Mouse (Mus musculus): ENCODE measurements around the gene Abca1.

The Abca1 gene

GRCm38 (mm10) chr4:53121516-53122227, 38.0 kb downstream of the Abca1 start:
- no peak for DNase-seq (ENCODE audit: low spot score)

DNA sequence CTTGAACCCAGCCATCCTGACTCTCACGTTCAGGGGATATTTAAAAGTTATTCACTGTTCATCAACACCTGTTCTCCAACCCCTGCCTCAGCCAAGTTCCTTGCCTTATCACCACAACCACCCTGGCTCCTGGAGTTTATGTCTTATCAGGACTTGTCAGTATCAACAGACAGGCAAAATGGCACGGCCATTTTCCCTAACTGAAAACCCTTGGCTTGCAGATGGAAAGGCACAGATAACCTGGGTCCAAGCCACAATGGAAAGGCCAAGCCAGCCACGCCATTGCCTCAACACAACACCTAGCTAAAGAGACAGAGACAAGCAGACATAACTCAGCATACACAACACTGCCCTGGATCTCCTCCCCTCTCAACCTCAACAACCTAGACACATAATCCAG, 38.6 kb downstream of the Abca1 start:
- no peak for DNase-seq (ENCODE audit: low spot score)

GRCm38 (mm10) chr4:53120038-53120685, 39.5 kb downstream of the Abca1 start:
- DNase-seq (ENCODE audit: low spot score) = no peak

DNA sequence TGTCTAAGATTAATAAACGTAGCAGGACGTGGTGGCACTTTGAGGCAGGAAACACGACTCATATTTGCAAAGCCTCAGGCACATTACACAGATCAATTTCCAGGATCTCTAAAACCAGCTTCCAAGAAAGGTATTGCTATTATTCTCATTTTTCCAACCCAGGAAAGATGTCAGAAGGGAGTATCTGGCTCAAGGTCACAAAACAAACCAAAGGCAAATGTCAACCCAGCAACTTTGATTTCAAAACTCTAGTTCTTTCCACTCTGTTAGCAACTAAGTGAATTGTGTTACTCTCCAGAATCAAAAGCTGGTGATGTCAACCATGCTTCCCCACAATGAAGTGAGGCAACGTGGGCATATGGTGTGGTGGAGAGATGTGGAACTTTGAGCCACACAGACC, 41.1 kb downstream of the Abca1 start:
- no peak for DNase-seq (ENCODE audit: low spot score)

GRCm38 (mm10) chr4:53117610-53118009, 42.1 kb downstream of the Abca1 start:
- DNase-seq (ENCODE audit: low spot score) = no peak

DNA sequence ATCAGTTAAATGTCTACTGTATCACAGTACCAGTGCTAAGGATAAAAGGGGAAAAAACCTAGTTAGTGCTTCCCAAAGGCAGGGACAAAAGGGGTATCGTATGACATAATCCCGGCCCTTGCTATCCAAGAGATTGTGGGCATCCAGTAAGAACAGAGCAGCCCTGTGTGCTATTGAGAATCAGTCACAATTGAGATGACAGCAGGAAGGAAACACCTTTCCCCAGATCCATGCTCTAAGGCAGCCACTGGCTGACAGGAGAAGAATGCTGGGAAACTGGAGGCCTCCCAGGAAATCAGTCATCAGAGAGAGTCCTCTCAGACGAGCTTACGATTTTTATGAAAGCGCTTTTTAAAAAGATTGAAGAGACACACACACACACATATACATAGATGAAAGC, 42.6 kb downstream of the Abca1 start:
- DNase-seq (ENCODE audit: low spot score) = no peak

DNA sequence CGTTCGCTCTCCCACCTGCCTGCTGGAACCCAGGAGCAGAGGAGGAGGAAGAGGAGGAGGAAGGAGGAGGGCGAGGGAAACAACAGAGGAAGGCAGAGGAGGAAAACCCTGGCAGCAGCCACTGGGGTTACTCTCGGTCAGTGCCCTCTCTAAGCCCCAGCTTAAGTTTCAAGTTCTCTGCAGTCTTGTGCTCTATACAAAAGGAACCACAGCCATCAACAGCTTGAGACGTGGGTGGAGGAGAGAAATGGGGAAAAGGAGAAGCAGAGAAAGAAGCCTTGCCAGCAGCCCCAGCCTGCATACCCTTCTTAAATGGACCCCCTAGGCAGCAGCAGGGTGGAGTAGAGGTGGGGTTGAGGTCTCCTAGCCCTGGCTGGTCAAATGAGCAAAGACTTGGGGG, 43.8 kb downstream of the Abca1 start:
- no peak for DNase-seq (ENCODE audit: low spot score)

GRCm38 (mm10) chr4:53115410-53115809, 44.3 kb downstream of the Abca1 start:
- no peak for DNase-seq (ENCODE audit: low spot score)

DNA sequence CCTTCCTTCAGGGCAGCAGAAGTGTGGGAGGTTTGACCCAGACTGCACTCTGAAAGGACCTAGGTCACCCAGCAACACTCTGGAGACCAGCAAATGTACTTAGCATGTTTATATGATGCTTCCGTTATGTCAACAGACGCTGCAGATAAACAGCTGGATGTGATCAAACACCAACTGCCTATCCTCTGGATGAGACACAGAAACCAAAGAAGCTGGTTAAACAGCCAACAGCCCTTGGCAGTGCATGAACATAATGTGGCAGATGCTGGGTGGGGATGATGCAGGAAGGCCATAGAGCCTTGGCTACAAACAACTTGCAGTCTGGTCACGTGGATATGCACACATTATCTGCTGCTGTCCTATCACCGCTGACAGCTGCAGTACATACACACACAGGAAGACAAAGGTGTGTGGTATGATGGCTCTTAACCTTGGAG, 47.8 kb downstream of the Abca1 start:
- DNase-seq (ENCODE audit: low spot score) = no peak

- DNase-seq (ENCODE audit: low spot score) = no peak
Measured at GRCm38 (mm10) chr4:53110356-53110755, 49.3 kb downstream of the Abca1 start.

DNA sequence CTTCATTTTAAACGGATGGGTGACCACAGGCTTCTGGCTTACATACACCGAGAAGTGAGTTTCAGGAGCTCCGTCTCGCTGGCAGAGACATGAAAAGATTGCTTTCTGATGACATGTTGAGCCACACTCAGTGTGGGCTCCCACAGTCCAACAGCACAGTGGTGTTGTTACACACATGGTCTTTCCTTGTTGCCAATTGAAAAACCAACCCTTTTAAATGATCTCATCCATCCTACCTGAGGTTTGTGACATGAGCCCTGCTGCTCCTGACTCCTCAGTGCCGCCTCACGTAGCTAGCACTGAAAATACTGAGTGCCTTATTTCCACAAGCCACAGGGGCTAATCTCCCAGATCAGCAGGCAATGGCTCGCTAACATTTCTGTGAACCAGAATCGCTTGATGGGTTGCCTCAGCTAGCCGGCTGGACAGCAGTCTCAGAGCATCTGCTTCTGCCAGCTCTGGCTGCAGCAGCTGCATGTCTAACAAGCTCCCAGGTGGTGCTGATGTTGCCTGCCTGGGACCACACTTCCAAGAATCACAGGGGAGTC, 50.2 kb downstream of the Abca1 start:
- DNase-seq (ENCODE audit: low spot score) = no peak

DNA sequence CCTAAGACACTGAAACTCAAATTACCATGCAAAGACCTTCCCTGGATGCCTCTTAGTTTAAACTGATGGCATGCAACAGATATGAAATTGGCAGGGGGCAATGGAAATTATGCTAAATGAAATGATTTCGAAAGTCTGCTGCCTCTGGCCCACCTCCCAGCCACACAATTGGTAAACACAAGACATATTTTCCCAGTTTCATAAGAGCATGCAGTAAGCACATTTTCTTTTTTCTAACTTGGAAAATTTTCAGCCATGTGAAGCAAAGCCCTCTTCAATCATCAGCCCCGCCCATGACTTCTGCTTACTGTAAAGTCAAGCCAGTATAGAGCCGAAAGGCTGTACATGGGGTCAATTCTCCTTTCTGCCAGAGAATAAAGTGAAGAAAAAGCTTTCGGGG, 51.5 kb downstream of the Abca1 start:
- no peak for DNase-seq (ENCODE audit: low spot score)

GRCm38 (mm10) chr4:53106732-53107131, 53.0 kb downstream of the Abca1 start:
- no peak for DNase-seq (ENCODE audit: low spot score)

DNA sequence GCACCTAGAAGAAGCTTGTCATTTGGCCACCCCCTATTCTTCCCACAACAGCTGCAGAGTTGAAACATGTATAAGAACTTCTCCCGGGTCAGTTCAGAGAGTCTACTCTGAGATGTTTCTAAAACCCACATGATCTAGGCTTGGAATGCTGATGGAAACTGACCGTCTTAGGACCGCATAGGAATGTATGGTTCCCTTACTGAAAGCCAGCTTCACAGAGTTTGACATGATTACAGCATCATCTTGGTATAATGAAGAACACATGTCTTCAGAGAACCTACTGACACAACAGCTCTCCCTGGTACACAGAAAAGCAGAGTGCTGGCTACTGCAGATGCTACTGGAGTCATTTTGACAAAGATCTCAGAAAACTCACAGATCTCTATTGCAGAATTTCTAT, 53.6 kb downstream of the Abca1 start:
- no peak for DNase-seq (ENCODE audit: low spot score)

GRCm38 (mm10) chr4:53104634-53105033, 55.1 kb downstream of the Abca1 start:
- no peak for DNase-seq (ENCODE audit: low spot score)

DNA sequence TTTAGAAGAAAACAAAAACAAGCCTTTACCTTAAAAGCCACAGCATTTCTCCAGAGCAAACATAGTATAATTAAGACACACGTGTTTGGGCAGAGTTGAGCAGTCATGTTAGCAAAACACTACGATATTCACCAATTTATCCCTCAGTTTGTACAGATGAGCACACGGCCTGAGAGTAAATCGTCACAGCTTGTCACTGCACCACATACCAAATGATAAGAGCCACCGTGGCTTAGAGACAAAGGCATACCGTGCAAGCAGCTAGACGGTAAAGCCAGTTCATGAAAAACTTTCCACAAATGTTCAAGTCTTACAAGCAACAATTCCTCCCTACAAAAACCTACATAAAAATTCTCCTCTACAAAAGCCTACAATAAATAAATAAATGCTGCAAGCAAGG, 57.2 kb downstream of the Abca1 start:
- DNase-seq (ENCODE audit: low spot score) = no peak

DNA sequence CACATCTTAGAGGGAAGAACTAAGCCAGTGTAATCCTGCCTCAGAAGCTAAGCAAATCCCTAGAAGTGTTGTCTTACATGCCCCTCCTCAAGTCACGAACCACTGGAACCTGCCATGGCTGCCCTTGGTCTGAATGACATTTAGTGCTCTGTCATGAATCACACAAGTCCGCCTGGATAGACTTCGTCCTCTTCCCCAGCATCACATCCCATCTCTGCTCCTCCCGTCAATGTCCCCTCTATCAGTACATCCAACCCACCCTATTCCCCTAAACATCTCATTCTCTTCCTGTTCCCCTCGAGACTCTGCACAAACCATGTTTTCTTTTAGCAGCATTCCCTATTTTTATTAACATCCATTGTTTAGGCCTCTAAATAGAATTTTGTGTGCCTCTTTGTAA, 58.4 kb downstream of the Abca1 start:
- DNase-seq (ENCODE audit: low spot score) = no peak

DNA sequence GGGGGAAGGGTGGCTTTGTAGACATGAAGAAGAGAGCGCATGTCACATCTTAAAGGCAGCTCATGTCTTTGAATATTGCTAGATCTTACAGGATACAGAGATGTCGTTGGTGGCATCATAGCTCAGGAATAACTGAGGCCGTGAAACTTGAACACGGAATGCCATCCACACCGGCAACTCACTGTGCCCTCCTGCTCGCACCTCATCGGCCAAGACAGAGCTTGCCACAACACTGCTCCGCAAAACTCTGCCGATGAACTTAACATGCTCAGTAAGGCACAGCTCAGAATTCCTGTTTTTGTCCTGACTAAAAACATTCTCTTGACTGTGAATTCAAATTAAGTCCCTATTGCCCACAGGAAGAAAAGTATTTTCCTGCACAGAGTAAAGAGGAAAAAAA, 59.2 kb downstream of the Abca1 start:
- DNase-seq (ENCODE audit: low spot score) = no peak

DNA sequence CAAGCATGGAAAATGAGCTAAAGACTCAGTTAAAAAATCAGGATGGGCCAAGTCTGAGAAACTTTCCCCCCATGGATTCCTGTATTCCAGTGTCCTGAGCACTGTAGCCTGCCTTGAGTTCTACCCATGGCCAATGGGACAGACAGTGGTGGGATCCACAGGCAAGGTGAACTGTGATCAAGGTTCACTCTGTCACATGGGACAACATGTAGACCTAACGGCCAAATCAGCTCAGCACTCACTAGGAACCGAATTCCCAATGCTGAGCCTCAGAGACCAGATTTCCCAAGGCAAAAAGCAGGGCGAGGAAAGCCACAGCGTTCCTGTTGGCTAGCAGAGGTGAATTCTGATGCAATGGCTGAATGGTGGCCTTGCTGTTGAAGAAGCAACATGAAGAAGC, 64.8 kb downstream of the Abca1 start:
- DNase-seq (ENCODE audit: low spot score) = no peak

DNA sequence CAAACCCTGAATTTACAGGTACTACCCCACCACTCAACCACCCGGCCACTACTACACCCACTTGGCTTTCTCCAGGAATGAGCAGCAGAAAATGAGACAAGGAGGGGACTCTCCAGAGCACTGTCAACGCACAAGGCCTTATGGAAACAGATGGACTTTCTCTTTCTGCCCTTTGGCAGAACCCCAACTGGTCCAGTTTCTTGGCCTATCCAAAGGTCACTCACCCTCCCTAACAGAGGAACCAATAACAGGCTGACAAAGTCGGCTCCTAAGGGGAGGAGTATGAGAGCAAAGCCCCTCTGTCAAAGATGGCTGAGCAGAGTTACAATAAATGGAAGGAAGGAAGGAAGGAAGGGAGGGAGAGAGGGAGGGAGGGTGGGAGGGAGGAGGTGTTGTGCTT, 65.4 kb downstream of the Abca1 start:
- no peak for DNase-seq (ENCODE audit: low spot score)

GRCm38 (mm10) chr4:53093615-53094014, 66.1 kb downstream of the Abca1 start:
- no peak for DNase-seq (ENCODE audit: low spot score)

- no peak for DNase-seq (ENCODE audit: low spot score)
Measured at GRCm38 (mm10) chr4:53089641-53090040, 70.1 kb downstream of the Abca1 start.

DNA sequence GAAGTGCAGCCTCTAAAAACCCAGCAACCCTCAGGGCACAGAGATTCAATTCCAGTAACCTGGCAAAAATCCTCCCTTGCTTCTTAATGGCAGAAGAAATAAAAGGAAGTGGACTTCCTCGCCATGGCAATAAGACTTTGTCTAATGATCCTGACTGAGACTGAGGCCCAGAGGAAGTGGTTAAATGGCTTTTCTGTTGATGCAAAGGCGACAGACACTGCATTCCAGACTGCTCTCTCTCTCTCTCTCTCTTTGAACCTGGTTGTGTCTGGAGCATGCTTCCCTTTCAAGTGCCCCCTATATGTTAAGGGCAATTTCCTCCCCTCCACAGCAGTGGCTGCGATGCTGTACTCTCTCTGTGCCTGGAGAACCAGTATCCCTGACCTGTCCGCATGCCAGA, 70.7 kb downstream of the Abca1 start:
- DNase-seq (ENCODE audit: low spot score) = no peak

- no peak for DNase-seq (ENCODE audit: low spot score)
Measured at GRCm38 (mm10) chr4:53086636-53087035, 73.1 kb downstream of the Abca1 start.
